Mouse (Mus musculus): Measurements from ENCODE around the gene Gm4307.
"Not testable (repeated sequence)": the region's sequence is repeated elsewhere in the genome, so short reads cannot be mapped to it uniquely, and the experiment has no call there.

Gene Gm4307

GRCm38 (mm10) chr10:100361038-100361437 lies at the start of gene Gm4307:
Gene Gm4307 (plus strand): TSS chr10:100361338.
- not testable (repeated sequence) for DNase-seq (ENCODE audit: low read depth, low spot score)

- DNase-seq (ENCODE audit: low read depth, low spot score): not testable (repeated sequence)
Measured at GRCm38 (mm10) chr10:100335376-100335775, 25.8 kb upstream of the Gm4307 start, which contains the start of gene Gm4301. Gene Gm4301 (plus strand): TSS chr10:100335676.

DNA sequence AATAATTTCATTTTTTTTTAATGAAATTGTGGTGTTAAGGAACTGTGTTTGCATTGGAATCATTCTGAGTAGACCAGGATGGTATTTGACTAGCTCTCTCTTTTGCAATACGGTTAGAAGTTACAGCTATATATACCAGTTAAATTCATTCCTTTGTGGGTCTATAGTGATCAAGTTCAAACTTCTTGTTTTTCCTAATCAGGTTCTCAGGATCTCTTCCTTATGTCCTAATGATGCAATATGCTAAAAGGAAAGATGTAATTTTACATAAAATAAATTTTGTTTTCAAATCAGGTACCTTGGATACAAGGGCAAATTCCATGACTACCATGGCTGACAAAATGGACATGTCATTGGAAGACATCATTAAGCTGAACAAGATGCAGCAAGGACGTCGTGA lies 20.6 kb upstream of the Gm4307 start, which contains the start of gene Gm4302:
Gene Gm4302 (plus strand): TSS at position 301 of the 400 bp plus-strand sequence.
- not testable (repeated sequence) for DNase-seq (ENCODE audit: low read depth, low spot score)

DNA sequence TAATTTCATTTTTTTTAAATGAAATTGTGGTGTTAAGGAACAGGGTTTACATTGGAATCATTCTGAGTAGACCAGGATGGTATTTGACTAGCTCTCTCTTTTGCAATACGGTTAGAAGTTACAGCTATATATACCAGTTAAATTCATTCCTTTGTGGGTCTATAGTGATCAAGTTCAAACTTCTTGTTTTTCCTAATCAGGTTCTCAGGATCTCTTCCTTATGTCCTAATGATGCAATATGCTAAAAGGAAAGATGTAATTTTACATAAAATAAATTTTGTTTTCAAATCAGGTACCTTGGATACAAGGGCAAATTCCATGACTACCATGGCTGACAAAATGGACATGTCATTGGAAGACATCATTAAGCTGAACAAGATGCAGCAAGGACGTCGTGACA lies 15.5 kb upstream of the Gm4307 start, which contains the start of gene Gm4303:
Gene Gm4303 (plus strand): TSS at position 301 of the 400 bp plus-strand sequence.
- DNase-seq (ENCODE audit: low read depth, low spot score): not testable (repeated sequence)

- not testable (repeated sequence) for DNase-seq (ENCODE audit: low read depth, low spot score)
Measured at GRCm38 (mm10) chr10:100350793-100351192, 10.3 kb upstream of the Gm4307 start, which contains the start of gene Gm4305. Gene Gm4305 (plus strand): TSS chr10:100351093.

GRCm38 (mm10) chr10:100356841-100357240 lies 4.3 kb upstream of the Gm4307 start:
- not testable (repeated sequence) for DNase-seq (ENCODE audit: low read depth, low spot score)

- not testable (repeated sequence) for DNase-seq (ENCODE audit: low read depth, low spot score)
Measured at GRCm38 (mm10) chr10:100382460-100382859, 21.3 kb downstream of the Gm4307 start, which contains the start of gene Gm4312. Gene Gm4312 (minus strand): TSS chr10:100382560.

DNA sequence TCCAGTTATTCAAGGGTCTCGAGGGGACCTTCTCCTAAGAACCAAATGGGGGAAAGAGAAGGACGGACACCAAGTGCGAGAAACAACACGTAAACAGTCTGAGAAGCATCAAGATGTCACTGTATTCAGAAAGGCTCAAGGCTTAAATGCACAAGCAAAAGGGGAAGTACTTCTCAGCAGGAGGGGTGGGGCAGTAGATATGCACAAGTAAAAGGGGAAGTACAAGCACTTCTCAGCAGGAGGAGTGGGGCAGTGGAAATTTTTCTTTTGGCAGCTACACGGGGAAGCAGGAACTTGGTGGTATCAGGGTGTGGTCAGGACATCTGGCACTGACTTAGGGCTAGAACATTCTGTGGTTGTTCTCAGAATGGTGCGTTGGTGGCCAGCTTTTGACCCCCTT lies 41.2 kb downstream of the Gm4307 start:
- DNase-seq (ENCODE audit: low read depth, low spot score): not testable (repeated sequence)

Measured in retina, adult 2 months (tissue).